Mouse (Mus musculus) MEL (cell line): ENCODE measurements around the gene Med31. TPM values are rescaled to one million over a fixed set of nuclear protein-coding genes. Genes with fewer than 3 reads are reported as not detected.
A peak's percentile ranks its signal among the peaks of the same experiment; 100 is the strongest.

Experiments
- DNase-seq: peaks from one replicate; pipeline ENCODE4 v3.0.0; 2011; ENCODE audit warnings: low read depth, low spot score
- H3K27ac ChIP-seq: 2 replicates; pipeline ENCODE4 v1.5.1; 2012; ENCODE audit warnings: low read depth, mild to moderate bottlenecking, control low read depth, low read length, moderate library complexity; ENCODE audit not compliant: control insufficient read depth
- H3K27me3 ChIP-seq, 2 experiments: fragments of 150-350 bp in 1 of 2; sonication (generic) in 1 of 2; 2 replicates each; pipeline ENCODE4 v1.6.1; 2012; ENCODE audit warnings: low read length in 2 of 2, mild to moderate bottlenecking in 2 of 2, improper control_type of control experiment in 1 of 2, moderate library complexity in 1 of 2; ENCODE audit not compliant: insufficient read depth in 2 of 2, control insufficient read depth in 1 of 2
- H3K36me3 ChIP-seq, 2 experiments: 2 replicates each; pipeline ENCODE4 v1.6.1; 2012 to 2014; ENCODE audit warnings: low read length in 2 of 2, improper control_type of control experiment in 1 of 2, inconsistent platforms in 1 of 2, mild to moderate bottlenecking in 1 of 2; ENCODE audit not compliant: insufficient read depth in 2 of 2, control insufficient read depth in 1 of 2
- H3K4me1 ChIP-seq, 2 experiments: fragments of 150-350 bp in 1 of 2; sonication (generic) in 1 of 2; 2 replicates each; pipeline ENCODE4 v1.6.1; 2012; ENCODE audit warnings: low read length in 2 of 2, improper control_type of control experiment in 1 of 2, mild to moderate bottlenecking in 1 of 2; ENCODE audit not compliant: insufficient read depth in 2 of 2, control insufficient read depth in 1 of 2
- H3K4me3 ChIP-seq, 2 experiments: fragments of 150-350 bp in 1 of 2; sonication (generic) in 1 of 2; 2 replicates each; pipeline ENCODE4 v1.5.1; 2012; ENCODE audit warnings: low read depth in 2 of 2, low read length in 2 of 2, mild to moderate bottlenecking in 2 of 2, moderate library complexity in 2 of 2, control low read depth in 1 of 2, improper control_type of control experiment in 1 of 2; ENCODE audit not compliant: control insufficient read depth in 1 of 2, insufficient read depth in 1 of 2
- H3K79me2 ChIP-seq: 2 replicates; pipeline ENCODE4 v1.6.1; 2012; ENCODE audit warnings: mild to moderate bottlenecking, low read length, moderate library complexity; ENCODE audit not compliant: control insufficient read depth, poor library complexity, insufficient read depth
- H3K9ac ChIP-seq: 2 replicates; pipeline ENCODE4 v1.6.1; 2012; ENCODE audit warnings: low read depth, mild to moderate bottlenecking, control low read depth, low read length, moderate library complexity; ENCODE audit not compliant: control insufficient read depth, poor library complexity, severe bottlenecking
- H3K9me3 ChIP-seq: fragments of 150-350 bp; sonication (generic); replicated peaks from 2 replicates; pipeline ENCODE4 v1.6.1; 2012; ENCODE audit warnings: mild to moderate bottlenecking, low read length, improper control_type of control experiment, moderate library complexity; ENCODE audit not compliant: insufficient read depth
- BHLHE40 ChIP-seq: IDR thresholded peaks from 2 replicates; pipeline ENCODE4 v1.6.1; 2012; ENCODE audit warnings: low read depth, mild to moderate bottlenecking, inconsistent platforms, low read length, improper control_type of control experiment, borderline replicate concordance
- CHD1 ChIP-seq: IDR thresholded peaks from 2 replicates; pipeline ENCODE4 v1.6.1; 2012; ENCODE audit warnings: low read depth, mild to moderate bottlenecking, inconsistent platforms, low read length, improper control_type of control experiment
- CHD2 ChIP-seq: IDR thresholded peaks from 2 replicates; pipeline ENCODE4 v1.6.1; 2011; ENCODE audit warnings: low read length, improper control_type of control experiment
- CTCF ChIP-seq, 3 experiments: IDR thresholded peaks in 2 of 3; conservative IDR thresholded peaks in 1 of 3; 2 replicates each; pipeline ENCODE4 v1.5.1; 2011 to 2012; ENCODE audit warnings: low read length in 3 of 3, low read depth in 2 of 3, mild to moderate bottlenecking in 2 of 3, improper control_type of control experiment in 1 of 3, inconsistent platforms in 1 of 3, mixed read lengths in 1 of 3, moderate library complexity in 1 of 3; ENCODE audit not compliant: control insufficient read depth in 1 of 3, insufficient read depth in 1 of 3, poor library complexity in 1 of 3, severe bottlenecking in 1 of 3
- E2F4 ChIP-seq: IDR thresholded peaks from 2 replicates; pipeline ENCODE4 v1.6.1; 2011; ENCODE audit warnings: low read depth, low read length, improper control_type of control experiment, borderline replicate concordance
- ELF1 ChIP-seq: IDR thresholded peaks from 2 replicates; pipeline ENCODE4 v1.6.1; 2014; ENCODE audit warnings: low read depth, mild to moderate bottlenecking, inconsistent platforms, low read length, improper control_type of control experiment, moderate library complexity
- EP300 ChIP-seq, 2 experiments: IDR thresholded peaks; 2 replicates each; pipeline ENCODE4 v1.6.1; 2011; ENCODE audit warnings: improper control_type of control experiment in 2 of 2, low read length in 2 of 2, low read depth in 1 of 2, mild to moderate bottlenecking in 1 of 2
- ETS1 ChIP-seq: IDR thresholded peaks from 2 replicates; pipeline ENCODE4 v1.6.1; 2012; ENCODE audit warnings: low read depth, mild to moderate bottlenecking, inconsistent platforms, low read length, improper control_type of control experiment, moderate library complexity
- GABPA ChIP-seq: IDR thresholded peaks from 2 replicates; pipeline ENCODE4 v1.6.1; 2012; ENCODE audit warnings: low read depth, mild to moderate bottlenecking, inconsistent platforms, low read length, improper control_type of control experiment, moderate library complexity
- GATA1 ChIP-seq: IDR thresholded peaks from 2 replicates; pipeline ENCODE4 v1.6.1; 2011; ENCODE audit warnings: low read depth, low read length, improper control_type of control experiment
- HCFC1 ChIP-seq: IDR thresholded peaks from 2 replicates; pipeline ENCODE4 v1.6.1; 2012; ENCODE audit warnings: low read depth, mild to moderate bottlenecking, inconsistent platforms, low read length, improper control_type of control experiment, moderate library complexity
- JUND ChIP-seq: IDR thresholded peaks from 2 replicates; pipeline ENCODE4 v1.6.1; 2011; ENCODE audit warnings: low read depth, mild to moderate bottlenecking, improper control_type of control experiment, low read length
- MAFK ChIP-seq: IDR thresholded peaks from 2 replicates; pipeline ENCODE4 v1.6.1; 2011; ENCODE audit warnings: low read depth, mild to moderate bottlenecking, low read length, improper control_type of control experiment, borderline replicate concordance
- MAZ ChIP-seq: IDR thresholded peaks from 2 replicates; pipeline ENCODE4 v1.6.1; 2012; ENCODE audit warnings: low read depth, mild to moderate bottlenecking, inconsistent platforms, low read length, improper control_type of control experiment
- MXI1 ChIP-seq: IDR thresholded peaks from 2 replicates; pipeline ENCODE4 v1.6.1; 2011; ENCODE audit warnings: mild to moderate bottlenecking, low read depth, low read length, improper control_type of control experiment
- MYB ChIP-seq: IDR thresholded peaks from 2 replicates; pipeline ENCODE4 v1.6.1; 2011; ENCODE audit warnings: mild to moderate bottlenecking, low read depth, low read length, improper control_type of control experiment
- NELFE ChIP-seq: IDR thresholded peaks from 2 replicates; pipeline ENCODE4 v1.6.1; 2011; ENCODE audit warnings: low read depth, low read length, improper control_type of control experiment
- POLR2A ChIP-seq, 2 experiments: IDR thresholded peaks; 2 replicates each; pipeline ENCODE4 v1.6.1; 2011 to 2012; ENCODE audit warnings: low read length in 2 of 2, mild to moderate bottlenecking in 2 of 2, control low read depth in 1 of 2, improper control_type of control experiment in 1 of 2, low read depth in 1 of 2, moderate library complexity in 1 of 2; ENCODE audit not compliant: control insufficient read depth in 1 of 2, insufficient read depth in 1 of 2, poor library complexity in 1 of 2
- POLR2AphosphoS5 ChIP-seq: IDR thresholded peaks from 2 replicates; pipeline ENCODE4 v1.6.1; 2012; ENCODE audit warnings: low read depth, borderline replicate concordance, mild to moderate bottlenecking, inconsistent platforms, low read length, moderate library complexity, mixed read lengths
- RAD21 ChIP-seq: IDR thresholded peaks from 2 replicates; pipeline ENCODE4 v1.6.1; 2011; ENCODE audit warnings: mild to moderate bottlenecking, low read depth, low read length, improper control_type of control experiment
- RCOR1 ChIP-seq: IDR thresholded peaks from 2 replicates; pipeline ENCODE4 v1.6.1; 2012; ENCODE audit warnings: low read depth, mild to moderate bottlenecking, inconsistent platforms, low read length, improper control_type of control experiment
- SMC3 ChIP-seq: IDR thresholded peaks from 2 replicates; pipeline ENCODE4 v1.6.1; 2011; ENCODE audit warnings: low read depth, low read length, improper control_type of control experiment
- TAL1 ChIP-seq: IDR thresholded peaks from 2 replicates; pipeline ENCODE4 v1.6.1; 2012; ENCODE audit warnings: mild to moderate bottlenecking, inconsistent platforms, low read length, moderate library complexity, mixed read lengths
- TBP ChIP-seq: IDR thresholded peaks from 2 replicates; pipeline ENCODE4 v1.8.0; 2011; ENCODE audit warnings: low read depth, low read length, improper control_type of control experiment
- UBTF ChIP-seq: IDR thresholded peaks from 2 replicates; pipeline ENCODE4 v1.6.1; 2012; ENCODE audit warnings: low read depth, mild to moderate bottlenecking, inconsistent platforms, low read length, improper control_type of control experiment, moderate library complexity, borderline replicate concordance; ENCODE audit not compliant: insufficient read depth
- USF1 ChIP-seq: IDR thresholded peaks from 2 replicates; pipeline ENCODE4 v1.6.1; 2014; ENCODE audit warnings: low read depth, mild to moderate bottlenecking, inconsistent platforms, low read length, improper control_type of control experiment, moderate library complexity
- USF2 ChIP-seq, 2 experiments: IDR thresholded peaks; 2 replicates each; pipeline ENCODE4 v1.6.1; 2011 to 2012; ENCODE audit warnings: improper control_type of control experiment in 2 of 2, low read length in 2 of 2, borderline replicate concordance in 1 of 2, inconsistent platforms in 1 of 2, low read depth in 1 of 2, mild to moderate bottlenecking in 1 of 2; ENCODE audit not compliant: insufficient read depth in 1 of 2
- ZC3H11A ChIP-seq: IDR thresholded peaks from 2 replicates; pipeline ENCODE4 v1.6.1; 2012; ENCODE audit warnings: low read depth, mild to moderate bottlenecking, inconsistent platforms, low read length, improper control_type of control experiment
- ZKSCAN1 ChIP-seq: IDR thresholded peaks from 2 replicates; pipeline ENCODE4 v1.6.1; 2012; ENCODE audit warnings: low read depth, mild to moderate bottlenecking, inconsistent platforms, low read length, improper control_type of control experiment, moderate library complexity
- ZMIZ1 ChIP-seq: IDR thresholded peaks from 2 replicates; pipeline ENCODE4 v1.6.1; 2012; ENCODE audit warnings: low read depth, mild to moderate bottlenecking, inconsistent platforms, low read length, improper control_type of control experiment, moderate library complexity
- ZNF384 ChIP-seq: IDR thresholded peaks from 2 replicates; pipeline ENCODE4 v1.6.1; 2012; ENCODE audit warnings: low read depth, mild to moderate bottlenecking, inconsistent platforms, low read length, improper control_type of control experiment
- polyA plus RNA-seq, 2 experiments: library from polyadenylated mRNA; stranded (reverse) in 1 of 2; unstranded in 1 of 2; fragments of >175 nt in 1 of 2; fragments of >200 nt in 1 of 2; gene quantifications; 2 replicates each; pipeline versions ENCODE4 v1.2.1 to v1.2.4; 2012; ENCODE audit warnings: low replicate concordance in 2 of 2, low read depth in 1 of 2; ENCODE audit not compliant: insufficient read length in 2 of 2, insufficient read depth in 1 of 2, missing spikeins in 1 of 2
- total RNA-seq: library from RNA; depleted of rRNA; stranded (reverse); fragments of 300-350 nt; gene quantifications from 2 replicates; pipeline ENCODE4 v1.2.3, GENCODE M21; 2012

Med31 gene
- total and polyA plus RNA-seq, 3 experiments: 12.1 to 21.1 TPM; not detected in 1

DNA sequence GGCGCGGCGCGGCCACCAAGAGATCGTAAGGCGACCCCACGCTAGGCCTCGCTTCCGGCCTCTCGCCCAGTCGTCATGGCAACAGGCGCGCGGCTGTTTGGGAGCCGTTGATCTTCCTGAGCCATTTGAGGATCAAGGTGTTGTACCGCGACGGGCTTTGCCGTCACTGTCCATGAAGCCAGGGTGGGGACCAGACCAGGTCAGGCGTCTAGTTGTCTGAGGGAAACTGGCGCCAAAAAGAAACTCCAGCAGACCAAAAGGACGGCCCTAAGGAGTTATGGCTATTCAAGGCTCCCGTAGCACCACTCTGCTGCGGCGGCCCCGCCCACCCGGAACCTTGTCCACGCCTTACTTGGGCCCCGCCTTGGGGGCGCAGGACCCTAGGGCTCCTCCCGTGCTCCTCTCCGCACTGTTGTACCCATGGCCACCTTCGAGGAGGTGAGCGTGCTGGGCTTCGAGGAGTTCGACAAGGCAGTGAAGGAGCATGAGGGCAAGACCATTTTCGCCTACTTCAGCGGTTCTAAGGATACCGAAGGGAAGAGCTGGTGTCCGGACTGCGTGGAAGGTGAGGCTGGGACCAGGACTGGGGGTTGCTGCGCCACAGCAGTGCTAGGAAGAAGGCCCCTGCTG lies 8.1 kb downstream of the Med31 start, which contains the start of the genes 4933427D14Rik and Txndc17 (continued):
- TF ChIP-seq ZNF384: no peak
- TF ChIP-seq EP300 (IDR thresholded peaks at IDR 0.05; ENCODE audit: low read depth in 1 of 2, low read length in 2 of 2): no peak
- no peak for TF ChIP-seq SMC3
- TF ChIP-seq ETS1: no peak
- no peak for TF ChIP-seq ZKSCAN1
- TF ChIP-seq HCFC1: peak; percentile 88
- TF ChIP-seq CHD2: no peak
- TF ChIP-seq USF2 (IDR thresholded peaks at IDR 0.05; ENCODE audit: borderline replicate concordance in 1 of 2, insufficient read depth in 1 of 2, low read depth in 1 of 2, low read length in 2 of 2): no peak
- TF ChIP-seq, all 39 proteins: peak for 15

DNA sequence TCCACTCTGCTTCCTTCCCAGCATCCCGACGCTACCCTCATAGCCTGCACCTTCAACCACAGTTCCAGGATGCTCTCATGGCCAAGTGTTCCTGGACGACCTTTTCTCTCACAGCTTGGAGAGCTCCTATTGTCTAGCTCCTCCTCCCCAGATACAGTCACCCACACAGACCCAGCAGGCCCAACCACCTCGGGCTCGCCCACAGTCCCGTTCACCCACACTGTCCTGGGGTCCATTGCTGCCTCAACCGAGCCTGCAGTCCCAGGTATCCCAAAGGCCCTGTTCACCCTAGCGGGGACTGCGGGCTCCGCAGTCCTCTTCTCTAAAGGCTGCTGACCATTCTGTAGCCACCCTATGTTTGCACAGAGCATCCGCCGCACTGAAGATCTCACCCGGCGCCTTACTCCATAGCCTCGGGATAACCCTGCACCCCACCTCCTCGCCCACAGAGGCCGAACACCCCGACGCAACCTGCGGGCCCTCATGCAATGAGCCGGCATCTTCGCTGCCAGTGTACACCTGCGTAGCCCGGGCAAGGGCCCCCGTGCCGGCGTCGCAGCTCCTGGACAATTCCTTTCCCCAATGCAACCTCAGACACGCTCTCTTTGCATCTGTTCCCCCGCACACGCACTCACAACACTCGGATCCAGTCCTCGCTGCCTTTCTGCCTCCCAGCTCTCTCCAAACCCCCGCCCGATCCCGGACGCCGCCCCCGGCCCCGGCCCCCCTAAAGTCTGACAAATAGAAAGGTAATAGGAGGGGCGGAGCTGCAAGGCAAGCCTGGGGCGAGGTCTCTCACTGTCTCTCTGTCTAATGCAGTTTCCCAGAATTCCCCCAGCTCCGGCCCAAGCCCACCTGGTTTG lies 8.8 kb downstream of the Med31 start, which contains the start of gene Gm43951:
TSS of gene Gm43951 (minus strand) at position 500 of the 863 bp plus-strand sequence.
- Histone ChIP-seq H3K9me3 (no peaks in the 10 kb centered on the region), H3K27me3 (no peaks in the 10 kb centered on the region), H3K4me1 (peaks cover 0 to 12% of the 10 kb centered on the region in 2 experiments; a peak in 3 of 4 replicates), H3K9ac (peak within 1 kb of the TSS; percentile 96), H3K27ac (peak within 1 kb of the TSS; percentile 82), H3K4me3 (peak within 1 kb of the TSS; percentile 58 to 94), H3K79me2 (peaks cover 38% of the 10 kb centered on the region), H3K36me3 (peaks cover 0 to 13% of the 10 kb centered on the region in 2 experiments; a peak in 2 of 4 replicates)
- peak; percentile 78 for DNase-seq
- TF ChIP-seq E2F4: no peak
- no peak for TF ChIP-seq JUND
- TF ChIP-seq MXI1: no peak; the same call in none of the 2 replicates
- no peak for TF ChIP-seq POLR2AphosphoS5
- TF ChIP-seq GATA1: no peak
- TF ChIP-seq ZKSCAN1: no peak
- TF ChIP-seq RAD21: no peak
- TF ChIP-seq CHD2: no peak
- peak in 1 of 2 experiments; percentile 73; a peak in 2 of 4 replicates for TF ChIP-seq POLR2A (IDR thresholded peaks at IDR 0.05; ENCODE audit: control insufficient read depth in 1 of 2, insufficient read depth in 1 of 2, low read depth in 1 of 2, low read length in 2 of 2, poor library complexity in 1 of 2)
- no peak for TF ChIP-seq ZC3H11A
- TF ChIP-seq TBP: peak; percentile 47; the same call in 1 of the 2 replicates
- no peak for TF ChIP-seq GABPA
- TF ChIP-seq MAZ: peak; percentile 60
- TF ChIP-seq CHD1: peak; percentile 42; the same call in 1 of the 2 replicates
- TF ChIP-seq UBTF: no peak
- no peak; the same call in 1 of the 2 replicates for TF ChIP-seq HCFC1
- TF ChIP-seq TAL1: no peak
- TF ChIP-seq ELF1: no peak
- no peak for TF ChIP-seq MYB
- no peak for TF ChIP-seq BHLHE40
- no peak for TF ChIP-seq CTCF (IDR thresholded peaks at IDR 0.05 in 2 of 3, conservative IDR thresholded peaks at IDR 0.05 in 1 of 3; ENCODE audit: control insufficient read depth in 1 of 3, insufficient read depth in 1 of 3, low read depth in 2 of 3, low read length in 3 of 3, poor library complexity in 1 of 3, severe bottlenecking in 1 of 3)
- TF ChIP-seq ZNF384: no peak
- no peak for TF ChIP-seq ETS1
- no peak for TF ChIP-seq MAFK
- no peak for TF ChIP-seq RCOR1
- no peak for TF ChIP-seq USF1
- peak; percentile 60 for TF ChIP-seq NELFE
- TF ChIP-seq USF2 (IDR thresholded peaks at IDR 0.05; ENCODE audit: borderline replicate concordance in 1 of 2, insufficient read depth in 1 of 2, low read depth in 1 of 2, low read length in 2 of 2): no peak
- no peak for TF ChIP-seq ZMIZ1
